Mouse (Mus musculus): ENCODE data around the gene Ablim1. TPM values are rescaled to one million over a fixed set of nuclear protein-coding genes. Genes with fewer than 3 reads are reported as not detected.

Gene Ablim1
- total RNA-seq, 2 experiments from 2014 or later = 66.9 to 79.0 TPM

DNA sequence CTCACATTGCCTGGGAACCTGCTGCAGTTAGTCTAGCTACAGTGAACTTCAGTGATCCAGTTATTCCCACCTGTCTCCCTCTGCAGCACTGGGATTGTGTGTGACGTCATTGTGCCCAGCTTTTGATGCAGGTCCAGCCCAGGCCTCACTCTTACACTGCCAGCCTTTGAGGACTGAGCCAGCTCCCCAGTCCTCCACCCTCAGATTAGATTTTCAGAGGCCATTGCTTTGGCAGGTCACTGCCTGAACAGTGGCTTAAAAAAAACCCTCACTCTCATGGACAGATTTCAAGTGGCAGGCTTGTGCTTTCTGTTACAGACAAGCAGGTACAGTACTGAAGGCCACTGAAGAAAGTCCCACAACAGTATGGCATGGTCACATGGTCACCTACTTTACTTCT lies 30.0 kb upstream of the Ablim1 start:
- DNase-seq (ENCODE audit: extremely low spot score in 1 of 2, low spot score in 1 of 2) = no peak

DNA sequence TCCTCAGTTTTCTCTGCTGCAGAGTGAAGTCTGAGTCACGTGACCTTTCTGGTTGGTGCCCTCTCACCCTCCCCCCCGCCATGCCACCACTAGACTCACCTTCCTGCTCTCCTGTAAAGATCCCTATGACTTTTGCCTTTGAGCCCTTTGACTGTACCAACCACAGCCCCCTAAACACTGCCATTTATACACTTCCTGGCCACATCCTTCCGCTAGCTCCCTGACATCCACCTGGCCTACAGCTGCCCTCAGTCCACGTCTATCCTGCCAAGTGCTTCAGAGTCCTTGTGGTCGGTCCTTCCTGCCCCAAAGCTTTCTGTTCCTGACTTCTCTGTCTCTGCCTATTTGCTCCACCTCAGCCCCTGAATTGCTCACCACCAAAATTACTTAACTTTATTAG lies 29.1 kb upstream of the Ablim1 start:
- no peak for DNase-seq (ENCODE audit: extremely low spot score in 1 of 2, low spot score in 1 of 2)

DNA sequence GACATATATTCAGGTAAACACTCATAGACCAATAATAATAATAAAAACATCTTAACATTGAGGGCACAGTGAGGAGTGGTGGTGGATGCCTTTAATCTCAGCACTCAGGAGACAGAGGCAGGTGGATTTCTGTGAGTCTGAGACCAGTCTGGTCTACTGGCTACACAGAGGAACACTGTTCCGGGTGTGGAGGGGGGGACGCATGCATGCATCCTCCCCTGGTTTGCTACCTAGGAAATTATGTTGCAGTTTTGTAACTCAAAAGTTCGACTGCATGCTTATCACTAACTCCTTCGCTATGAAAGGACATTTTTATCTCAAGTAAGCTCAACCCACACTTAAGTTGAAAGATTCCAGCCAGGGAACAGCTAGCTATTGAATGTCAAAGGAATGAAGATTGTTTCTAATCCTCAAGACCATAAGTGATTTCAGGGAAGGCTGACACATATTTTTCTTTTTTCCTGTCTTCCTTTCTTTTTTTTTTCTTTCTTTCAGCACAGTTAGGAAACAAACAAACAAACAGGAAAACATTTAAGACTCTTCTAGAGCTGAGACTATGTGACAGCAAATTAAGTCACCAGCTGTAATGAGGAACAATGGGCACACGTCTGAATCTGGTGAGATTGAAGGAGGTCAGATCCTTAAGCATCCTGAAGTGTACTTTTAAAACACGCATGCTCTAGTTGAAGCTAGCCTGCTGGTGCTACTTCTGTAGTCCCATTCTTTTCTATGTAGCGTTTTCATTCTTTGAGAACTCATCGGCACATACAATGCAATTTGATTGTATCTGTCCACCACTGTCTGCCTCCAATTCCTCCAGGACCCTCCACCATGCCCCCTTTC lies 26.4 kb upstream of the Ablim1 start:
- no peak for DNase-seq (ENCODE audit: extremely low spot score in 1 of 2, low spot score in 1 of 2)

GRCm38 (mm10) chr19:57339281-57339864 lies 24.7 kb upstream of the Ablim1 start:
- DNase-seq (ENCODE audit: extremely low spot score in 1 of 2, low spot score in 1 of 2) = no peak

DNA sequence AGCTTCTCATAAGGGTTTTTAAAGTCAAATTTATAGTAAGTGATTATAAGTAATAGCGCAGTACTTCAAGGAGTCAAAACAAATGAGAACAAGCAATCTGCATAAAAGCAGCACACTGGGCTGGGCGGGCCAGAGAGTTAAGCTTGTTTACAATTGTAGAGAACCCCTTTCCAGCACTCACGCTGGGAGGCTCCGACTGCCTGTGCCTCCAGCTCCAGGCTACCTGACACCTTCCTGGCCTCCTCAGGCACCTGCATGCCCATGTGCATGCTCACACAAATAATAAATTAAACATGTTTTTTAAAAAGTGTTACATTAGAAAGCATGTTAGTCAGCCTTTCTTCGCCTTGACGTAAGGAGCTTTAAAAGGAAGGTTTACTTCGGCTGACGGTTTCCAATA lies 20.4 kb upstream of the Ablim1 start:
- DNase-seq (ENCODE audit: extremely low spot score in 1 of 2, low spot score in 1 of 2) = no peak

DNA sequence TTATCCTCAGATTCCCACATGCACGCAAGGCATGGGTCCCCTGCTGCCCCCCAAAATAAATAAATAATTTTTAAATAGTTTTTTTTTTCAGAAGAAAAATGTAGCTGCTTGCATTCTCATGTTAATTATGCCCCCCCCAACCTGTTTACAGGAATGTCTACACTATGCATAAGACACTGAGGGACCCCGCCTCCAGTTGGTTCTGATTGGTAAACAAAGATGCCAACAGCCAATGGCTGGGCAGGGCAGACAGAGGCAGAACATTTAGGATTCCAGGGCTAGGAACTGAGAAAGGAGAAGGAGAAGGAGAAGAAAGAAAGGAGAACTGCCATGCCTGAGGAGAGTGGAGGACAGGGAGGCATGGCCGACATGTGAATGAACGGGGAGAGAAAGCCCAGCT lies 18.6 kb upstream of the Ablim1 start:
- no peak for DNase-seq (ENCODE audit: extremely low spot score in 1 of 2, low spot score in 1 of 2)

- DNase-seq (ENCODE audit: extremely low spot score in 1 of 2, low spot score in 1 of 2) = no peak
Observed at GRCm38 (mm10) chr19:57331237-57331636, 16.5 kb upstream of the Ablim1 start.

- DNase-seq (ENCODE audit: extremely low spot score in 1 of 2, low spot score in 1 of 2) = no peak
Observed at GRCm38 (mm10) chr19:57330309-57330708, 15.6 kb upstream of the Ablim1 start.

DNA sequence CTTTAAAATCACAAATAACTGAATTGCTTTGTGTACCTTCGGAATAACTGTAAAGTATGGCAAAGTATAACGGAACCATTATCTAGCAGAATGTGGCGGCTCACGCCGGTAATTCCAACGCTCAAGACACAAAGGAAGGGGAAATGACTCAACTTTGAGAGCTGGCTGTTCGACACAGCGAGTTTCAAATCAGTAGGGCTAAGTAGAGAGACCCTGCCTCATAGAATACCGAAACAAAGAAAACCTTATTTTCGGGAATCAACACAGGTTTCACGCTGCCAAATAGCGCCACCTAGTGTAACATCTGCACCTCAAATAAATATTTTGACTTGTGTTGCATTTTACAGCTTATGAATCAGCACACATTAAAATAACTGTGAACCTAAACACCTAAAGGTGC lies 14.1 kb upstream of the Ablim1 start:
- DNase-seq (ENCODE audit: extremely low spot score in 1 of 2, low spot score in 1 of 2) = peak in 1 of 2 experiments; percentile 51

GRCm38 (mm10) chr19:57328269-57328668 lies 13.6 kb upstream of the Ablim1 start:
- no peak for DNase-seq (ENCODE audit: extremely low spot score in 1 of 2, low spot score in 1 of 2)

- no peak for DNase-seq (ENCODE audit: extremely low spot score in 1 of 2, low spot score in 1 of 2)
Observed at GRCm38 (mm10) chr19:57327679-57328078, 13.0 kb upstream of the Ablim1 start.

DNA sequence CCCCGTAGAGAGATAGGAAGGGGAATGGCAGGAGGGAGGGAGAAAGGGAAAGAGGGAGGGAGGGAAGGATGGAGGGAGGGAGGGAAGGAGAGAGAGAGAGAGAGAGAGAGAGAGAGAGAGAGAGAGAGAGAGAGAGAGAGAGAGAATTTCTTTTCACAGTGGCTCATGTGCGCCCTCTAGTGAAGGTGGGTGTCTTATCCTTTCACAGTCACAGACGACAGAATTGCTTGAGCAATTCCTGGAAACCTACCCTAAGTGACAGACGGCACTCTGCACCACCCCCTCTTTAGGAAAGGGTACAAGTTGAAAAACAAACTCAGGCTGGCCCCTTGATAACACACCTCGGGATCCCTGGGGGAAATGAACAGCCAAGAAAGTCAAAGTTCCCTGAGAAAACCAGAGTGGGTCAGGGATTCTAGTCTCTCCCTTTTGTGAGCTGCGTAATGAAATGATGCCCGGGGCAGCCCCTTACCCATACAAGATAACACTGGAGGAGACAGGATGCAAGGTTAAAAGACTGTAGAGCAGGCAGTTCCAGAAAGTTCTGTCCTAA lies 11.1 kb upstream of the Ablim1 start:
- DNase-seq (ENCODE audit: extremely low spot score in 1 of 2, low spot score in 1 of 2) = peak; percentile 51 to 93

DNA sequence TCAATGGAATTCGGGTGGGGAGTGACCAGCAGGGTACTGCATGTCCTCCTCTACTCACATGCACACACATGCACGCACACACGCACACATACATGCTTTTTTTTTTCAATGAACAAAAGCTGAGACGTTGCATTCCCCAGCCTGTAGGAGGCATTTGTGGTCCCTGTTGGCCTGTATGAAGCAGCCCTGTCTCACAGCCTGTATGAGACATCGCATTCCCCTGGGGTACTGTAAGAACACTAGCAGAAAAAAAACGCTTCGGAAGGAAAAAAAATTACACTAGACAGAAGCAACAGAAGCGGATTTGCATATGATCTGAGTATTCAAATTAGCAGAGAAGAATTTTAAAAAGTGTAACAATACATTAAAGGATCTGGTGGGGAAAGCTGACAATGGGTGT lies 8.4 kb upstream of the Ablim1 start:
- DNase-seq (ENCODE audit: extremely low spot score in 1 of 2, low spot score in 1 of 2) = no peak

- DNase-seq (ENCODE audit: extremely low spot score in 1 of 2, low spot score in 1 of 2) = no peak
Observed at GRCm38 (mm10) chr19:57322491-57322890, 7.8 kb upstream of the Ablim1 start.

GRCm38 (mm10) chr19:57321839-57322238 lies 7.1 kb upstream of the Ablim1 start:
- DNase-seq (ENCODE audit: extremely low spot score in 1 of 2, low spot score in 1 of 2) = no peak

DNA sequence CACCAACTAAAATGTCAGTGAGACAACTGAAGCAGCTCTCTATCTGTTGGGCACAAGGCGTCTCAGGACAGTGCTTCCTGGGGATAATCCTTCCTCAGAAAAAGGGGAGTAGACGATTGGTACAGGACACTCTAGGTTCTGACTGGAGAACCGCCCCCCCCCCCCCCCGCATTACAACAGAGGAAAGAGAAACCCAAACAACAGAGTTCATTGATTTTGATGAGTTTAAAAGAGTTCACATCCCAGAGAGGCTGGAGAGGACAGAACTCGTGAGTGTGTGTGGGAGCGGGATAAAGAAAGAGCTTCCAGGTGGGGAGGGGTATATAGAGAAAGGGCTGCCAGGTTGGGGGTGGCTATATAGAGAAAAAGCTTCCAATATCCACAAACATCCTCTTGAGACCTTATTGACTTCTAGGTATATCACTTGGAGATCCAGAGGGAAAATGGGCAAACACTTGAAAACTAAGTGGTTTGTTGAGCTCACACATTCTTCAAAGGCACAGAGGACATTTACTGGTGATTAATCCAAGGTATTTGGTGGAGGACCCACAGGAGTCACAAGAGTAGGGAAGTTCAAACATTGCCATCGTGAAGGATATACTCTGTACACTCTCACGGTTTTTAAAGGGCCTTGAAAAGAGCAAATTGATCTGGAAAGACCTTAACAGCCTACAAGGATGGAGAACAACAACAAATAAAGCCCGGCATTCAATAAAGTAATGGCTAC lies 6.1 kb upstream of the Ablim1 start:
- no peak for DNase-seq (ENCODE audit: extremely low spot score in 1 of 2, low spot score in 1 of 2)

DNA sequence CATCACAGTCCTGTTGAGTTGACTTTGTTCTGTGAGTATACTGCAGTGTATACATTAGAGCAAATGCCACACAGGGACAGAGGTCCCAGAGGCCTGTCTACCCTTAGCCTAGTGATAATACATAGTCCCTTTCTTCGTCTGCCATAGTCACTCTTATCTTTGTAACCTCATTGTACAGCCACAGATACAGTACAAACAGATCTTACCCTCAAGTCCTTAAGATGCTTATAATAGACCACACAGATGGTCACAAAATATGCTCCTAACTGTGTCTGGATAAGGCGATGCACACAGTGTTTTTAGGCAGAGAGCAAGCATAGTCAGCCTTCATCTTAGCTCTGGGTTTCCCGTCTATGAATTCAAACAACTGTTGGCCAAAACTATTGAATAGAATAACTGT lies 1.9 kb upstream of the Ablim1 start:
- DNase-seq (ENCODE audit: extremely low spot score in 1 of 2, low spot score in 1 of 2) = no peak

GRCm38 (mm10) chr19:57315013-57315565 lies 370 bp upstream of the Ablim1 start:
- DNase-seq (ENCODE audit: extremely low spot score in 1 of 2, low spot score in 1 of 2) = no peak

GRCm38 (mm10) chr19:57313891-57314345 lies 801 bp downstream of the Ablim1 start:
- DNase-seq (ENCODE audit: extremely low spot score in 1 of 2, low spot score in 1 of 2) = no peak

DNA sequence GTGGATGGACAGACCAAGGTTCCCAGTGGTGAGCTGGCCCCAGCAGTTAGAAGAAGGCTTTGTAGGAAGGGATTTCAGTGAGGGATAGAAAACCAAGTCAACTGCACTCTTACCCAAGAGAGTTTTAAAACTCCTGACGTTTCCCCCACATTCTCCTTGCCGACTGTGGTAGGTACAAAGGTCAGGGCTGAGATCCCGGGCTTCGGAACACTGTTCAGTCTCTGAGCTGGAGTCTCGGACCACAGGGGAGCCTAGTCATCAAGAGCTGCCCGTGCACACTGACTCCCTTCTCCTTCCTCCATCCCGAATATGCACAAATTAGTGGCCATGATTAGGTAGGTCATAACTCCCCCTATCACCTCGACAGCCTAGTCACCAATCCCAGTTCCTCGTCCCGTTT lies 1.5 kb downstream of the Ablim1 start:
- no peak for DNase-seq (ENCODE audit: extremely low spot score in 1 of 2, low spot score in 1 of 2)

DNA sequence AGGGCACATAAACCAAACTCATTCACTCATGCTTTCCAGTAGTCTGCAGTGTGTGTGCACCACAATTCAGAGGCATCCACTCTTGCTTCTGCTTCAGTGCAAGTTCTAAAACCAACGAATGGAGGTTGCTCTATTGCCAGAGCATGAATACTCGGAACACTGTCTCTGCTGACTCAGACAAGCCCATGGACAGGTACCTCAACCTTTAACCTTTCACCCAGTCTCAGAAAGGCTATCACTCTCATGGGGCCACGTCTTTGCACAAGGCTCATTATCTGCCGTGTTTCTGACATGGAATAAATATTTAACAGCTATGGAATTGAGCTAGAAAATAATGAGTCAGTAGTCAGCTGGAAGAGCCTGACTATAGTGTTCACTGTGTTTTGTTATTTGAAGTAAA lies 4.7 kb downstream of the Ablim1 start:
- DNase-seq (ENCODE audit: extremely low spot score in 1 of 2, low spot score in 1 of 2) = no peak

Data from layer of hippocampus, postnatal 25 days (tissue).